Mouse (Mus musculus): ENCODE measurements around the gene Gm21970. TPM values are rescaled to one million over a fixed set of nuclear protein-coding genes. Genes with fewer than 3 reads are reported as not detected.

The Gm21970 gene
- polyA plus RNA-seq, 1 experiment, result not detected

DNA sequence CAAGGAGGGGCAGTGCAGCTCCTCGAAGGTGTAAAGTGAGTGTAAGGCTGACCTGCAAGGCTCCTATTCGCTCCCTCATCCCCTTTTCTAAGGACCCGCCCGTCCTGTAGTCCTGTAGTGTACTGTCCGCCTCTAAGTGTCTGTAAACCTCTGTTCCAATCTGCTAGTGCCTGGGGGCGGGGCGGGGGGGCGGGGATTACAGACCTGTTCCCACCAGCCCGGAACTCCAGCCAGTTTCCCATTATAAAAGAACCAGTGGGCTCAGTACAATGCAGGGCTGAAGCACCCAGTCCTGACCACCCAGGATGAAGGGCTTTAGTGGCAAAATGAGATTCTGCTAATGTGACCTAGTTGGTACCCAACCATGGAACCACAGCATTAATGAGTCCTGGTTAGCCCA lies 12.5 kb upstream of the Gm21970 start:
- WGBS, result 80% methylated on average over 9 of the region's 9 CpGs
- Histone ChIP-seq H3K27ac (ENCODE audit: insufficient read depth, low read length) (no peak overlapping the region), H3K27me3 (ENCODE audit: control insufficient read depth, insufficient read depth, low read length) (no peaks in the 10 kb centered on the region), H3K36me3 (ENCODE audit: control insufficient read depth, insufficient read depth, low read length) (peaks cover 11% of the 10 kb centered on the region), H3K4me1 (ENCODE audit: control insufficient read depth, insufficient read depth, insufficient read length) (peaks cover 4% of the 10 kb centered on the region; the same call in 1 of the 2 replicates), H3K4me3 (ENCODE audit: extremely low read depth, insufficient read depth, insufficient read length) (no peak overlapping the region)
- no peak for DNase-seq (ENCODE audit: low read depth in 1 of 2, low spot score in 2 of 2)
- TF ChIP-seq CTCF (IDR thresholded peaks at IDR 0.05; ENCODE audit: extremely low read depth, insufficient read depth, insufficient read length, insufficient replicate concordance), result no peak
- TF ChIP-seq POLR2A (IDR thresholded peaks at IDR 0.05; ENCODE audit: low read depth, low read length), result no peak

DNA sequence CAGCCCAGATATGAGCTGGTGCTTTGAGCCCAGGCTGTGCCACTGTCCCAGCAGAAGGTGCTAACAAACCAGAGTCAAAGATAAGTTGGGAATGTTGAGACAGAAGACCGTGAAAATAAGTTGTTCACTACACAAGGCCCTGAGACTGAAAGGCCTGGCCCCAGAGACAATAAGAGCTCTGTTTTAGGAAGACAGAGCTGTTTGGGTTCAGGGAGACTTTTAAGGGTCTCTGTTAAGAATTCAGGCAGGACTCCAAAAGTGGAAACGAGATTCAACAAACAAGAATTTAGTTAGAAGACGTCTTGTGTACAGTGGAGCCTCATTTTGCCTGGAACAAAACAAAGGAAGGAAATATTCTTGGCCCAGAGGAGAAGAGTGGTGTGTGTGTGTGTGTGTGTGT lies 12.1 kb upstream of the Gm21970 start:
- 80% methylated on average over 3 of the region's 3 CpGs for WGBS
- Histone ChIP-seq H3K4me3 (ENCODE audit: extremely low read depth, insufficient read depth, insufficient read length) (no peak overlapping the region), H3K4me1 (ENCODE audit: control insufficient read depth, insufficient read depth, insufficient read length) (peaks cover 4% of the 10 kb centered on the region; the same call in 1 of the 2 replicates), H3K27me3 (ENCODE audit: control insufficient read depth, insufficient read depth, low read length) (no peaks in the 10 kb centered on the region), H3K27ac (ENCODE audit: insufficient read depth, low read length) (no peak overlapping the region), H3K36me3 (ENCODE audit: control insufficient read depth, insufficient read depth, low read length) (peaks cover 14% of the 10 kb centered on the region)
- no peak for DNase-seq (ENCODE audit: low read depth in 1 of 2, low spot score in 2 of 2)
- TF ChIP-seq POLR2A (IDR thresholded peaks at IDR 0.05; ENCODE audit: low read depth, low read length) (no peak), CTCF (IDR thresholded peaks at IDR 0.05; ENCODE audit: extremely low read depth, insufficient read depth, insufficient read length, insufficient replicate concordance) (no peak)

DNA sequence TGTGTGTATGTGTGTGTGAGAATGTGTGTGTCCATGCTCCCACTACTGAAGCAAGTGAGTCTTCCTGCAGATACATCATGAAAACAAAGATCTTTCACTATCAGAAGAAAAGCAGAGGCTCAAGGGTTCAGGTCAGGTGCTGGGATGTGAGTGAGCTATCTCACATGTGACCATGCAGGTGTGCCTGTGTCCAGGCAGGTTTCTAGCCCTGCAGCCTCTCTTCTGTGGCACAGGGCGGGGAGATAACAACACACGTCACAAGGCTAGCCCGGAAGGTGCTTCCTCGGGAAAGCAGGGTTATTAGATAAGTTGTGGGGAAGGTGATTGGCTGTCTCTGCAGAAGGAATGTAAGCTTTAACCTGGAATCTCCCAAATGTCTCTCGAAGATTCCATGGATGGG lies 11.4 kb upstream of the Gm21970 start:
- 75% methylated on average over 5 of the region's 5 CpGs for WGBS
- TF ChIP-seq POLR2A (IDR thresholded peaks at IDR 0.05; ENCODE audit: low read depth, low read length) (no peak), CTCF (IDR thresholded peaks at IDR 0.05; ENCODE audit: extremely low read depth, insufficient read depth, insufficient read length, insufficient replicate concordance) (no peak)
- Histone ChIP-seq H3K27ac (ENCODE audit: insufficient read depth, low read length) (no peak overlapping the region), H3K36me3 (ENCODE audit: control insufficient read depth, insufficient read depth, low read length) (peaks cover 19% of the 10 kb centered on the region), H3K4me1 (ENCODE audit: control insufficient read depth, insufficient read depth, insufficient read length) (no peaks in the 10 kb centered on the region), H3K4me3 (ENCODE audit: extremely low read depth, insufficient read depth, insufficient read length) (no peak overlapping the region), H3K27me3 (ENCODE audit: control insufficient read depth, insufficient read depth, low read length) (no peaks in the 10 kb centered on the region)
- no peak for DNase-seq (ENCODE audit: low read depth in 1 of 2, low spot score in 2 of 2)

DNA sequence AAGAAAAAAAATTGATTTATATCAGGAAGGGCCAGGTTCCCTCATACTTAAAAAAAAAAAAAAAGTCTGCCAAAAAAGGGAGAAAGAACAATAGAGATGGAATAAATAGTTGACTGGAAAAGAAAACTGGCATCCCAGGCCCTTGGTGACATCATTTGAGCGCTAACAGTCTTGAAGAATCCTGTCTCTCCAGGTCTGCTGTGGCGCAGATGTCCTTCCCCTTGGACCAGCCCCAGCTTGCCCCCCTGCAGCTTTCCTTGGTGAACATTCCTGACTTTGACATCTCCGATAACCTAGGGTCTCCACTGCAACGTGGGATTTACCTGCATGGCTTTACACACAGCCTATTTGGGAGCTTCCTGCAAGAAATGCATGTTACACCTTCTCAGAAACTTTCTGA lies 9.9 kb upstream of the Gm21970 start:
- DNase-seq (ENCODE audit: low read depth in 1 of 2, low spot score in 2 of 2), result no peak
- Histone ChIP-seq H3K36me3 (ENCODE audit: control insufficient read depth, insufficient read depth, low read length) (peaks cover 25% of the 10 kb centered on the region), H3K4me3 (ENCODE audit: extremely low read depth, insufficient read depth, insufficient read length) (no peak overlapping the region), H3K4me1 (ENCODE audit: control insufficient read depth, insufficient read depth, insufficient read length) (no peaks in the 10 kb centered on the region), H3K27ac (ENCODE audit: insufficient read depth, low read length) (0 out of 2 replicates have a peak overlapping the region, but pooled peaks have one; percentile 15), H3K27me3 (ENCODE audit: control insufficient read depth, insufficient read depth, low read length) (no peaks in the 10 kb centered on the region)
- no peak for TF ChIP-seq CTCF (IDR thresholded peaks at IDR 0.05; ENCODE audit: extremely low read depth, insufficient read depth, insufficient read length, insufficient replicate concordance)
- no peak for TF ChIP-seq POLR2A (IDR thresholded peaks at IDR 0.05; ENCODE audit: low read depth, low read length)
- 94% methylated on average over 4 of the region's 4 CpGs for WGBS

DNA sequence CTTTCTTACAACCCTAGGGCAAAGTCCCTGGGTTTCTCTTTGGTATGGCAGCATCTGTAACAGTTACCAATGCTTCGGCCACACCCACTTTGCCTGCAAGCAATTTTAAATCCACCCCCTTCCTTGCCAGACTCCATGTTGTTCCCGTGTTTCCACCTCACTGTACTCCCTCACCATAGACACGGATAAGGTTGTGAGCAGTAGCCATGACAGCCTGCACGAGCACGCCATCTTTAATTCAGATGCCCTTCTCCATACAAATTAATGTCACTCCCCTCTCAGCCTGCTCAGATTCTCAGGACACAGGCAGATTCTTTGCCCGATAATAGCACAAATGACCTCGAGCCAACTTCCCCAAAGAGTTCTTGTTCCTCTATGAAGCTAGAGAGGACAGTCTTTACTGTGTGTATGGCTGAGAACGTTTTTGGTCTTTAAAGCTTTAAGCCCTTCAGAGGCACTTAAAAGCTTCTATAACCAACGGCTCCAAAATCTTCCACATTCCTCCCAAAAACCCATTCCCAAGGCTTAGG lies 9.2 kb upstream of the Gm21970 start:
- Histone ChIP-seq H3K4me3 (ENCODE audit: extremely low read depth, insufficient read depth, insufficient read length) (no peak overlapping the region), H3K4me1 (ENCODE audit: control insufficient read depth, insufficient read depth, insufficient read length) (no peaks in the 10 kb centered on the region), H3K36me3 (ENCODE audit: control insufficient read depth, insufficient read depth, low read length) (peaks cover 28% of the 10 kb centered on the region), H3K27me3 (ENCODE audit: control insufficient read depth, insufficient read depth, low read length) (no peaks in the 10 kb centered on the region), H3K27ac (ENCODE audit: insufficient read depth, low read length) (0 out of 2 replicates have a peak overlapping the region, but pooled peaks have one; percentile 33)
- TF ChIP-seq POLR2A (IDR thresholded peaks at IDR 0.05; ENCODE audit: low read depth, low read length) (no peak), CTCF (IDR thresholded peaks at IDR 0.05; ENCODE audit: extremely low read depth, insufficient read depth, insufficient read length, insufficient replicate concordance) (no peak)
- 67% methylated on average over 9 of the region's 9 CpGs for WGBS
- DNase-seq (ENCODE audit: low read depth in 1 of 2, low spot score in 2 of 2), result no peak

DNA sequence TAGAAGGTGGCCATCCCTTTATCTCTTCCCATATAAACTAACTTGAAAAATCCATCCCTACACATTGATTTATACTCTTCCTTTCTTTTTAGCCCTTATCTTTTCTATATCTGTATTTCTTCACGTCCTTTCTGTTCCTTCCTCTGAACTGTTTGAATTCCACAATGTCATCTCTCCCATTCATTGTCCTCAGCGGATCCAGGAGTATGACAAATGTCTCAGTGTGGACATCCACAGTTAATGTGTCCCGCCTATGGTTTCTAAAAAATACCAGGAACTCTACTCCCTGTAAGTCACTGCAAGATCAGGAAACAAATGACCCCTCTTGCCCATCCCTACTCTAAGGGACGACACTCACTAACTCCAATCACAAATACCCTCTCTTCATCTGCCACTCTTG lies 7.3 kb upstream of the Gm21970 start:
- Histone ChIP-seq H3K27me3 (ENCODE audit: control insufficient read depth, insufficient read depth, low read length) (no peaks in the 10 kb centered on the region), H3K4me1 (ENCODE audit: control insufficient read depth, insufficient read depth, insufficient read length) (no peaks in the 10 kb centered on the region), H3K4me3 (ENCODE audit: extremely low read depth, insufficient read depth, insufficient read length) (no peak overlapping the region), H3K27ac (ENCODE audit: insufficient read depth, low read length) (no peak overlapping the region), H3K36me3 (ENCODE audit: control insufficient read depth, insufficient read depth, low read length) (peaks cover 37% of the 10 kb centered on the region)
- no peak for DNase-seq (ENCODE audit: low read depth in 1 of 2, low spot score in 2 of 2)
- TF ChIP-seq CTCF (IDR thresholded peaks at IDR 0.05; ENCODE audit: extremely low read depth, insufficient read depth, insufficient read length, insufficient replicate concordance) (no peak), POLR2A (IDR thresholded peaks at IDR 0.05; ENCODE audit: low read depth, low read length) (no peak)
- WGBS, result 92% methylated on average over 4 of the region's 4 CpGs

DNA sequence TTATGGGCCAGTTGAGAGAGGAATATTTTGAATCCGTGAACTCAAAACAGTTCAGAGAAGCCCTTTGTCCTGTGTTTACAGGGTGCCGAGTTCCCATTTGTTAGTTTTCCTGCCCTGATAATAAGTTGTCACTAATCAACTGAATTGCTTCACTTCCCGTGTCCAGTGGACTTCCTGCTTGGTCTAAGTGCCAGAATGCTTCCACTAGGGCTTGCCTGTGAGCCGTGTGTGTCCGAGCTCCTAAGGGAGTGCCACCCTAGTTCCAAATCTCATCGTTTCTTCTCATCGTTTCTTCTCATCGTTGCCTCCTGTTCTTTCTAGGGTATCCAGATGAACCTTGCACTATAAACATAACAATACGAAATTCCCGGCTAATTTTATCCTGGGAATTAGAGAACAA lies 5.9 kb upstream of the Gm21970 start:
- WGBS, result 88% methylated on average over 10 of the region's 10 CpGs

More for the DNA sequence above, 5.9 kb upstream of the Gm21970 start:
- Histone ChIP-seq H3K4me1 (ENCODE audit: control insufficient read depth, insufficient read depth, insufficient read length) (no peaks in the 10 kb centered on the region), H3K27me3 (ENCODE audit: control insufficient read depth, insufficient read depth, low read length) (no peaks in the 10 kb centered on the region), H3K36me3 (ENCODE audit: control insufficient read depth, insufficient read depth, low read length) (peaks cover 38% of the 10 kb centered on the region), H3K27ac (ENCODE audit: insufficient read depth, low read length) (no peak overlapping the region), H3K4me3 (ENCODE audit: extremely low read depth, insufficient read depth, insufficient read length) (no peak overlapping the region)
- TF ChIP-seq POLR2A (IDR thresholded peaks at IDR 0.05; ENCODE audit: low read depth, low read length) (no peak), CTCF (IDR thresholded peaks at IDR 0.05; ENCODE audit: extremely low read depth, insufficient read depth, insufficient read length, insufficient replicate concordance) (no peak)
- DNase-seq (ENCODE audit: low read depth in 1 of 2, low spot score in 2 of 2), result no peak
